Mouse (Mus musculus): ENCODE data around the gene Rbpj. TPM values are rescaled to one million over a fixed set of nuclear protein-coding genes. Genes with fewer than 3 reads are reported as not detected.

The Rbpj gene
- polyA plus RNA-seq, 1 experiment from 2014 or later, result 35.8 TPM

DNA sequence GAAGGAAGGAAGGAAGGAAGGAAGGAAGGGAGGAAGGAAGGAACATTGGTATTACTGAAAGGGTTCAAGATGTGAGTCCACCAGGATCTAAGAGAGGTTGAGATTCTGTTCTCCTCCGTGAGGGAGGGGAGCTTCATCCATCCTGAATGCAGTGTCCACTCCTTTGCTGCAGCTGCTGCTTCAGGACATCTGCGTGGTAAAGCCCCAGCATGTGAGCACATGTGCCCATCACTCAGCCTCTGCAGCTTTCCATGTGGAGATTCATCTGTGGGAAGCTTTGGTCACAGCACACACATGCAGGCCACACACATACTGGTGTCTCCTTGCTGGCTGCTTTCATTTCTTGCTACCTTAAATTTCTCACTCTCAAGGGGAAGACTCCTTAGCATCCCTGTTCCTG is 50.5 kb downstream of the Rbpj start:
- Histone ChIP-seq H3K4me3 (ENCODE audit: low read depth, low read length) (no peak overlapping the region), H3K36me3 (ENCODE audit: control insufficient read depth, insufficient read depth, low read length) (no peaks in the 10 kb centered on the region), H3K9ac (replicated peaks; ENCODE audit: low read depth, low read length) (no peak overlapping the region), H3K27ac (ENCODE audit: low read depth, low read length) (no peak overlapping the region), H3K4me1 (ENCODE audit: control insufficient read depth, insufficient read depth, low read length) (no peaks in the 10 kb centered on the region), H3K27me3 (ENCODE audit: control insufficient read depth, insufficient read depth, low read length) (no peaks in the 10 kb centered on the region), H3K4me2 (ENCODE audit: low read depth, low read length) (no peak overlapping the region), H3K9me3 (ENCODE audit: control insufficient read depth, low read length) (no peaks in the 10 kb centered on the region)
- no peak for ATAC-seq (ENCODE audit: low read depth)
- 90% methylated on average over 2 of the region's 2 CpGs for WGBS

DNA sequence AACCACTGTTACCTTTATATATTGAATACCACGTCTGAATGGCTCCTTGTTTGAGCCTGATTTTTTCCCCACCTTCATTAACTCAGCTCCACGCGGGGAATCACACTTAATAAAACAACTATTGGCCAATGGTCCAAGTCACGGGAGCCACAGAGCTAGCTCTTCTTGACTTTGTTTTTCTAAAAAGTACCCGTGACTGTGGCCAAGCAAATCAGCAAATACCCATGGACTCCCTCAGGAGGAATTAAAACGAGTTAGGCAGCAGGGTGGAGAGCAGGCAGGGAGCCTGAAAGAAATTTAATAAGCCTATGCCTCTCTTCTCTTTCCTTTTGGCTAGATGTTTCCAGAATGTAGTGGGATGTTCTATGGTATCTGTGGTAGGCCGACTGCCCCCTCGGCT is 51.9 kb downstream of the Rbpj start:
- Histone ChIP-seq H3K4me2 (ENCODE audit: low read depth, low read length) (no peak overlapping the region), H3K27me3 (ENCODE audit: control insufficient read depth, insufficient read depth, low read length) (no peaks in the 10 kb centered on the region), H3K27ac (ENCODE audit: low read depth, low read length) (no peak overlapping the region), H3K4me1 (ENCODE audit: control insufficient read depth, insufficient read depth, low read length) (0 out of 2 replicates have a peak, but pooled peaks cover under 1% of the 10 kb centered on the region), H3K4me3 (ENCODE audit: low read depth, low read length) (no peak overlapping the region), H3K9ac (replicated peaks; ENCODE audit: low read depth, low read length) (no peak overlapping the region), H3K36me3 (ENCODE audit: control insufficient read depth, insufficient read depth, low read length) (no peaks in the 10 kb centered on the region), H3K9me3 (ENCODE audit: control insufficient read depth, low read length) (no peaks in the 10 kb centered on the region)
- 80% methylated on average over 8 of the region's 8 CpGs for whole genome bisulfite sequencing
- no peak for ATAC-seq (ENCODE audit: low read depth)

DNA sequence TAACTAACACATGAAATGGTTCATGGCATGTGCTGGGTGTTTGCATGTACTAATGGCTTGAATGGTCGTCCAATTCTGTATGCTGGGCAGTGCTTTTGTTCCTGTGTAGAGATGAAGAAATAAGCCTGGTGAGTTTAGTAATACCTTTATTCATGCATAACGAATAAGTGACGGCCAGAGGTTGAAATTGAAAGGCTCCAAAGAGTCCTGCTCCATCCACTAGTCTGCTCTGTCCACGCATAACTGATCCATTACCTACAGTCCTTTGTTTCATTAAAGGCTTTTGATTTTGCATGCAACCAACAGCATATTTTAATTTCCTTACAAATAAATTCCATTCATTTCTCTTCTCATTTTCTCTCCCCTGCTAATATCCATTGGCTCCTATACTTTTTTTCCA is 53.2 kb downstream of the Rbpj start:
- no peak overlapping the region for H3K4me3 ChIP-seq (ENCODE audit: low read depth, low read length)
- 0 out of 2 replicates have a peak, but pooled peaks cover 3% of the 10 kb centered on the region for H3K4me1 ChIP-seq (ENCODE audit: control insufficient read depth, insufficient read depth, low read length)
- WGBS, result 66% methylated on average over 4 of the region's 4 CpGs
- no peak for ATAC-seq (ENCODE audit: low read depth)
- H3K4me2 ChIP-seq (ENCODE audit: low read depth, low read length), result no peak overlapping the region
- no peaks in the 10 kb centered on the region for H3K27me3 ChIP-seq (ENCODE audit: control insufficient read depth, insufficient read depth, low read length)
- no peak overlapping the region for H3K27ac ChIP-seq (ENCODE audit: low read depth, low read length)
- no peaks in the 10 kb centered on the region for H3K9me3 ChIP-seq (ENCODE audit: control insufficient read depth, low read length)
- H3K36me3 ChIP-seq (ENCODE audit: control insufficient read depth, insufficient read depth, low read length), result no peaks in the 10 kb centered on the region
- H3K9ac ChIP-seq (replicated peaks; ENCODE audit: low read depth, low read length), result no peak overlapping the region

DNA sequence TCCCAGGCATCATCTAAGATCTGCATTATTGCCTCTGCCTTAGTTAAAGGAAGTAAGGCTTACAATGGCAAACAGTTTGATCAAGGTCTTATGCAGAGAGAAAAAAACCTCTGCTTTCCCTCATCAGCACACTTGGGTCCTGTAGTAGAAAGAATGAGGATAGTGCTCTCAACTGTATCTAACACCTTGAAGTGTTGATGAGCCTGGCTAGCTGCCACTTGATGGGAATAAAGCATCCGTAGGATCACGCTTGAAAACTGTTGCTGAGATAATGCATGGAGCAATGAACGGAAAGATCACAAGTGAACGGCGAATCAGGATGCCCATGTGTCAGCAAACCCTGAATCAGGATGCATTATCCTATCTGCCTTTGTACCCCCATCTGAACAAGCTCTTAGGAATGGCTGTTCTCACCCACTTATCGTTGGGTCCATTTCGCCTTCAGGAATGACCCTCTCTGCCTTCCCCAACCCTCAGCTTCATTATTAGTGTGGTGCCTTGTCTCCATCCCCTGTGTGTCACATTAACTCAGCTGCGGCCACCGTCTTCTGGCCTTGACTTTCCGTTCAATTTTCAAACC is 54.1 kb downstream of the Rbpj start:
- no peaks in the 10 kb centered on the region for H3K27me3 ChIP-seq (ENCODE audit: control insufficient read depth, insufficient read depth, low read length)
- 0 out of 2 replicates have a peak, but pooled peaks cover 3% of the 10 kb centered on the region for H3K4me1 ChIP-seq (ENCODE audit: control insufficient read depth, insufficient read depth, low read length)
- H3K27ac ChIP-seq (ENCODE audit: low read depth, low read length), result no peak overlapping the region
- 86% methylated on average over 10 of the region's 10 CpGs for WGBS
- no peak overlapping the region for H3K4me3 ChIP-seq (ENCODE audit: low read depth, low read length)
- ATAC-seq (ENCODE audit: low read depth), result no peak
- no peak overlapping the region for H3K4me2 ChIP-seq (ENCODE audit: low read depth, low read length)
- no peaks in the 10 kb centered on the region for H3K9me3 ChIP-seq (ENCODE audit: control insufficient read depth, low read length)
- no peaks in the 10 kb centered on the region for H3K36me3 ChIP-seq (ENCODE audit: control insufficient read depth, insufficient read depth, low read length)
- H3K9ac ChIP-seq (replicated peaks; ENCODE audit: low read depth, low read length), result no peak overlapping the region

DNA sequence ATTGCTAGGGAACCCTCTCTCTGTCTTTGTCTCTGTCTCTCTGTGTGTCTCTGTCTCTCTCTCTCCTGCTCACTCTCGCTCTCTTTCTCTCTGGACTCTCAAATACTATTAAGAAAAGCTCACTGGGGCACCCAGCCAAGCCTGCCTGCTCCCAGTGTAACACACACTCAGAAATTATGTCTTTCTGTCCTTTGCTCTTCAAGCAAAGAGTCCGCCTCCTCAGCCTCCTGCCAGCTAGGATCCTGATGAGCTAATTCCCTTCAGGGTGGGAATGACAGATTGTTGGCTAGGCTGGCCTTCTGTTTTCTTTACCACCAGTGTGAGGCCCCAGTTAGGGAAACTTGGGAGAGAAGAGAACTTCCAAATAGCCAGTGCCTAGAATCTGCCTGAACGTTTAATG is 57.1 kb downstream of the Rbpj start:
- peak; percentile 23; the same call in 1 of the 2 replicates for ATAC-seq (ENCODE audit: low read depth)
- no peak overlapping the region for H3K4me3 ChIP-seq (ENCODE audit: low read depth, low read length)
- 0 out of 2 replicates have a peak, but pooled peaks cover 3% of the 10 kb centered on the region for H3K4me1 ChIP-seq (ENCODE audit: control insufficient read depth, insufficient read depth, low read length)
- H3K9ac ChIP-seq (replicated peaks; ENCODE audit: low read depth, low read length), result no peak overlapping the region
- 40% methylated on average over 3 of the region's 3 CpGs for whole genome bisulfite sequencing
- H3K36me3 ChIP-seq (ENCODE audit: control insufficient read depth, insufficient read depth, low read length), result no peaks in the 10 kb centered on the region
- H3K4me2 ChIP-seq (ENCODE audit: low read depth, low read length), result no peak overlapping the region
- no peaks in the 10 kb centered on the region for H3K27me3 ChIP-seq (ENCODE audit: control insufficient read depth, insufficient read depth, low read length)
- H3K27ac ChIP-seq (ENCODE audit: low read depth, low read length), result no peak overlapping the region
- H3K9me3 ChIP-seq (ENCODE audit: control insufficient read depth, low read length), result no peaks in the 10 kb centered on the region

DNA sequence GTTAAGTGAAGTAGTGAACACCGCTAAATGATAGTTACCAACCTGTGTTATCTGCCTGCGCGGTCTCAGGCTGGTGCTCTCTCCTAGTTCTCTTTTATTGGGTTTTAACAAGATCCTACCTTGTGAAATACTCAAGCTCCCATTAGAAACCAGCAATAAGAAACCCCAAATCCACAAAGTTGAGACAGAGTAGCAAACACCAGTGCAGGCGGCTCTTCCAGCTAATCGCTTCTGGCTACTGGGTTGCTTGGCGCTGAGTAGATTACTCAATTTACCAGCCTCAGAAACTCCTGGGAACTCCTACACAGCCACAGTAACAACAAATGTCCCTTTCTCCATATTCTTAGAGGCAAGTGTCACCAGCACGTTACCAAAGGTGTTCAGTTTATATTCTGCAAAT is 58.2 kb downstream of the Rbpj start:
- no peak overlapping the region for H3K9ac ChIP-seq (replicated peaks; ENCODE audit: low read depth, low read length)
- H3K27me3 ChIP-seq (ENCODE audit: control insufficient read depth, insufficient read depth, low read length), result no peaks in the 10 kb centered on the region
- 97% methylated on average over 7 of the region's 7 CpGs for WGBS
- H3K4me2 ChIP-seq (ENCODE audit: low read depth, low read length), result no peak overlapping the region
- H3K4me3 ChIP-seq (ENCODE audit: low read depth, low read length), result no peak overlapping the region
- H3K4me1 ChIP-seq (ENCODE audit: control insufficient read depth, insufficient read depth, low read length), result 0 out of 2 replicates have a peak, but pooled peaks cover 3% of the 10 kb centered on the region
- H3K9me3 ChIP-seq (ENCODE audit: control insufficient read depth, low read length), result no peaks in the 10 kb centered on the region
- H3K27ac ChIP-seq (ENCODE audit: low read depth, low read length), result no peak overlapping the region
- no peak for ATAC-seq (ENCODE audit: low read depth)
- H3K36me3 ChIP-seq (ENCODE audit: control insufficient read depth, insufficient read depth, low read length), result no peaks in the 10 kb centered on the region

DNA sequence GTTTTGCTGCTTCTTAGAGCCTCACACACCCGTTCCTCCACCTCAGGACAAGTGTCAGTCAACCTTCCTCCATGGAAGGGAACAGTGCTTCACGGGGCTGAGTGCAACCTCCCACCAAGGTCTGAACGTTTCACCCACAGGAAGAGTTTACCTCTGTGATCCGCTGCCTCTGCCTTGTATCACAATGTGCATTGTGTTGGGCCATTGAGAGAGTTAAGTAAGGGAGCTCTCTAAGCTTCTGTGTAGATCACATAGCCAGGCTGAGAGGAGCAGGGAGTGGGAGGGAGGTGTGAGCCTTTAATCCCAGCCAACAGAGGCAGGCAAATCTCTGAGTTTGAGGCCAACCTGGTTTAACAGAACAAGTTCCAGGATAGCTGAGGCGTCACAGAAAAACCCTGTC is 58.9 kb downstream of the Rbpj start:
- no peak overlapping the region for H3K27ac ChIP-seq (ENCODE audit: low read depth, low read length)
- no peak overlapping the region for H3K9ac ChIP-seq (replicated peaks; ENCODE audit: low read depth, low read length)
- H3K9me3 ChIP-seq (ENCODE audit: control insufficient read depth, low read length), result peaks cover 2% of the 10 kb centered on the region; the same call in 1 of the 2 replicates
- WGBS, result 70% methylated on average over 5 of the region's 5 CpGs
- no peak overlapping the region for H3K4me2 ChIP-seq (ENCODE audit: low read depth, low read length)
- H3K4me3 ChIP-seq (ENCODE audit: low read depth, low read length), result no peak overlapping the region
- no peaks in the 10 kb centered on the region for H3K36me3 ChIP-seq (ENCODE audit: control insufficient read depth, insufficient read depth, low read length)
- H3K27me3 ChIP-seq (ENCODE audit: control insufficient read depth, insufficient read depth, low read length), result no peaks in the 10 kb centered on the region
- no peak for ATAC-seq (ENCODE audit: low read depth)
- H3K4me1 ChIP-seq (ENCODE audit: control insufficient read depth, insufficient read depth, low read length), result 0 out of 2 replicates have a peak, but pooled peaks cover 3% of the 10 kb centered on the region

DNA sequence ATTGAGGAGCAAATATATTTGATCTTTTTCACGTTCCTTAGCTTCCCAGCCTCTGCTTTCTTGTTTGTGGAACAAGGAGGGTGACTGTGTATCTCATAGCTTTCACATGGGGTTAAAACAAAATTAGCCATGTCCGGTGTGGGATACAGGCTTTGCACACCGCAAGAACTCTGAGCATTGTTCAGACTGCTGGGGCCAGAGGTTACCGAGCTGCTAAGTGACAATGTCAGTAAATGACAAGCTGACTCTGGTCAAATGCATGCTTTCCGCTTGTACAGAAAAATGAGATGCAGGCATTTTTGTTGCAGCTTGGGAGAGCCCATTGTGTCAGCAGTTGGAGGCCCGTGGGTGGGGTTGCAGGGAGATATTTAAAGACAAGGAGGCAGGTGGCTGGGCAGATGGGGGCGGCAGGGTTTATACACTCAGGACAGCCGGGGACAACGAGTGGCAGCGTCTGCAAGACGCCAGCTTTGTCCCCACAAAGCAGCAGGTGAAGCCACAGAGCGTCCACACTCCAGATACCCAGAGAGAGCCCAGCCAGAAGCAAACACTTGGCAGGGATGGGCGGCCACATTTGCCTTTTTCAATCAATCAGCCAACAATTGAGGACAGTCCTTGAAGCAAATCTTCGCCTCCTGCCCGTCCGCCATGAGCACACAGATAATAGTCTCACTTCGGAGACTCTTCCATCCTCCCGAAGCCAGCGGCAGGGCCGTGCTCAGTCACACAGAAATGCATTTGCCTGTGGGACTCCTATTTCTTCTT is 59.5 kb downstream of the Rbpj start:
- H3K4me3 ChIP-seq (ENCODE audit: low read depth, low read length), result no peak overlapping the region
- WGBS, result 17% methylated on average over 20 of the region's 20 CpGs
- H3K27me3 ChIP-seq (ENCODE audit: control insufficient read depth, insufficient read depth, low read length), result no peaks in the 10 kb centered on the region
- H3K9me3 ChIP-seq (ENCODE audit: control insufficient read depth, low read length), result peaks cover 2% of the 10 kb centered on the region; the same call in 1 of the 2 replicates
- peak overlapping the region; percentile 7; the same call in 1 of the 2 replicates for H3K9ac ChIP-seq (replicated peaks; ENCODE audit: low read depth, low read length)
- 0 out of 2 replicates have a peak, but pooled peaks cover 3% of the 10 kb centered on the region for H3K4me1 ChIP-seq (ENCODE audit: control insufficient read depth, insufficient read depth, low read length)
- H3K4me2 ChIP-seq (ENCODE audit: low read depth, low read length), result peak overlapping the region; percentile 8; the same call in 1 of the 2 replicates
- no peak overlapping the region; the same call in 1 of the 2 replicates for H3K27ac ChIP-seq (ENCODE audit: low read depth, low read length)
- H3K36me3 ChIP-seq (ENCODE audit: control insufficient read depth, insufficient read depth, low read length), result no peaks in the 10 kb centered on the region
- ATAC-seq (ENCODE audit: low read depth), result peak; percentile 68

DNA sequence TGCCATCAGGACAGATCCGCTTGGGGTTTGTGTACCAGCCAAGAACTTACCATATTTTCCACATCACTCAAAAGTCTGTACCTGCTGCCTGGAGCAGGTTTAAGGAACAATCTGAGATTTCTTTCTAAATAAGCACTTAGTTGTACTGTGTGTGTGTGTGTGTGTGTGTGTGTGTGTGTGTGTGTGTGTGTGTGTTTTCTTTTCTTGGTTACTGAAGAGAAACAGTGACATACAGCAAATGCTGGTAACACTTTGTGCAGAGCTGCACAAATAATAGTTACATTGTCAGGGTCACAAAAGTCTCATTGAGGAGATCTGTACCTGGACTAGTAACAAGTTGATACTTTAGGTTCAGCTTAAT is 60.1 kb downstream of the Rbpj start:
- H3K9ac ChIP-seq (replicated peaks; ENCODE audit: low read depth, low read length), result 0 out of 2 replicates have a peak overlapping the region, but pooled peaks have one; percentile 7
- 0 out of 2 replicates have a peak, but pooled peaks have one; percentile 7 for ATAC-seq (ENCODE audit: low read depth)
- no peaks in the 10 kb centered on the region for H3K27me3 ChIP-seq (ENCODE audit: control insufficient read depth, insufficient read depth, low read length)
- no peak overlapping the region for H3K27ac ChIP-seq (ENCODE audit: low read depth, low read length)
- peak overlapping the region; percentile 8; the same call in 1 of the 2 replicates for H3K4me2 ChIP-seq (ENCODE audit: low read depth, low read length)
- 4% methylated on average over 1 of the region's 1 CpGs for WGBS
- no peak overlapping the region for H3K4me3 ChIP-seq (ENCODE audit: low read depth, low read length)
- peaks cover 2% of the 10 kb centered on the region; the same call in 1 of the 2 replicates for H3K9me3 ChIP-seq (ENCODE audit: control insufficient read depth, low read length)
- H3K36me3 ChIP-seq (ENCODE audit: control insufficient read depth, insufficient read depth, low read length), result no peaks in the 10 kb centered on the region
- 0 out of 2 replicates have a peak, but pooled peaks cover 3% of the 10 kb centered on the region for H3K4me1 ChIP-seq (ENCODE audit: control insufficient read depth, insufficient read depth, low read length)
